Mouse (Mus musculus): ENCODE measurements at regions not wholly inside any gene's neighbourhood (a gene's known extent, or its start where the extent isn't known, plus 50 kb on each side); places are given as distances from the start of the nearest gene placed in this dataset.

GRCm38 (mm10) chr9:101555011-101555673, 303.5 kb upstream of the Ppp2r3a start:
- Histone ChIP-seq H3K4me3 (ENCODE audit: low read depth, low read length) (no peak overlapping the region), H3K4me1 (ENCODE audit: control insufficient read depth, insufficient read depth, low read length) (no peaks in the 10 kb centered on the region), H3K27ac (ENCODE audit: low read depth, low read length) (no peak overlapping the region), H3K9me3 (replicated peaks; ENCODE audit: control insufficient read depth, low read length) (no peaks in the 10 kb centered on the region), H3K9ac (ENCODE audit: low read length) (no peak overlapping the region), H3K4me2 (ENCODE audit: low read length) (no peak overlapping the region), H3K27me3 (replicated peaks; ENCODE audit: control insufficient read depth, insufficient read depth, low read length) (no peaks in the 10 kb centered on the region), H3K36me3 (ENCODE audit: control insufficient read depth, insufficient read depth, low read length) (no peaks in the 10 kb centered on the region)
- ATAC-seq (no peak), DNase-seq (ENCODE audit: low spot score) (no peak)
- WGBS = 79% methylated on average over 5 of the region's 5 CpGs

- no peak for ATAC-seq
- H3K36me3 ChIP-seq (ENCODE audit: control insufficient read depth, insufficient read depth, low read length) = no peaks in the 10 kb centered on the region
- DNase-seq (ENCODE audit: low spot score) = no peak
- H3K4me2 ChIP-seq (ENCODE audit: low read length) = no peak overlapping the region
- H3K27me3 ChIP-seq (replicated peaks; ENCODE audit: control insufficient read depth, insufficient read depth, low read length) = no peaks in the 10 kb centered on the region
- H3K4me1 ChIP-seq (ENCODE audit: control insufficient read depth, insufficient read depth, low read length) = no peaks in the 10 kb centered on the region
- WGBS = 94% methylated on average over 6 of the region's 6 CpGs
- H3K9me3 ChIP-seq (replicated peaks; ENCODE audit: control insufficient read depth, low read length) = no peaks in the 10 kb centered on the region; the same call in 1 of the 2 replicates
- no peak overlapping the region for H3K4me3 ChIP-seq (ENCODE audit: low read depth, low read length)
- no peak overlapping the region for H3K27ac ChIP-seq (ENCODE audit: low read depth, low read length)
- H3K9ac ChIP-seq (ENCODE audit: low read length) = no peak overlapping the region
Observed at GRCm38 (mm10) chr9:101552789-101553188, 301.2 kb upstream of the Ppp2r3a start.

GRCm38 (mm10) chr9:101551256-101551655, 299.7 kb upstream of the Ppp2r3a start:
- no peak overlapping the region for H3K27ac ChIP-seq (ENCODE audit: low read depth, low read length)
- H3K27me3 ChIP-seq (replicated peaks; ENCODE audit: control insufficient read depth, insufficient read depth, low read length) = no peaks in the 10 kb centered on the region
- H3K4me2 ChIP-seq (ENCODE audit: low read length) = no peak overlapping the region
- ATAC-seq (no peak), DNase-seq (ENCODE audit: low spot score) (no peak)
- no peak overlapping the region for H3K9ac ChIP-seq (ENCODE audit: low read length)
- WGBS = 68% methylated on average over 3 of the region's 3 CpGs
- H3K4me1 ChIP-seq (ENCODE audit: control insufficient read depth, insufficient read depth, low read length) = no peaks in the 10 kb centered on the region
- H3K36me3 ChIP-seq (ENCODE audit: control insufficient read depth, insufficient read depth, low read length) = no peaks in the 10 kb centered on the region
- no peak overlapping the region for H3K4me3 ChIP-seq (ENCODE audit: low read depth, low read length)
- H3K9me3 ChIP-seq (replicated peaks; ENCODE audit: control insufficient read depth, low read length) = no peaks in the 10 kb centered on the region; the same call in 1 of the 2 replicates

- 40% methylated on average over 10 of the region's 10 CpGs for WGBS
- H3K9ac ChIP-seq (ENCODE audit: low read length) = no peak overlapping the region
- DNase-seq (ENCODE audit: low spot score) = peak; percentile 60
Observed at GRCm38 (mm10) chr9:101546213-101546832, 294.7 kb upstream of the Ppp2r3a start.

GRCm38 (mm10) chr9:101518137-101518536, 266.5 kb upstream of the Ppp2r3a start:
- no peak overlapping the region for H3K4me3 ChIP-seq (ENCODE audit: low read depth, low read length)
- DNase-seq (ENCODE audit: low spot score) (peak; percentile 41), ATAC-seq (no peak)
- H3K4me1 ChIP-seq (ENCODE audit: control insufficient read depth, insufficient read depth, low read length) = no peaks in the 10 kb centered on the region
- no peak overlapping the region for H3K4me2 ChIP-seq (ENCODE audit: low read length)
- WGBS = 52% methylated on average over 7 of the region's 7 CpGs
- H3K36me3 ChIP-seq (ENCODE audit: control insufficient read depth, insufficient read depth, low read length) = no peaks in the 10 kb centered on the region
- H3K27me3 ChIP-seq (replicated peaks; ENCODE audit: control insufficient read depth, insufficient read depth, low read length) = no peaks in the 10 kb centered on the region
- no peak overlapping the region for H3K27ac ChIP-seq (ENCODE audit: low read depth, low read length)
- H3K9me3 ChIP-seq (replicated peaks; ENCODE audit: control insufficient read depth, low read length) = no peaks in the 10 kb centered on the region
- no peak overlapping the region for H3K9ac ChIP-seq (ENCODE audit: low read length)

More at GRCm38 (mm10) chr9:101546213-101546832, 294.7 kb upstream of the Ppp2r3a start:
- H3K36me3 ChIP-seq (ENCODE audit: control insufficient read depth, insufficient read depth, low read length) = no peaks in the 10 kb centered on the region
- no peak overlapping the region for H3K4me2 ChIP-seq (ENCODE audit: low read length)
- no peaks in the 10 kb centered on the region for H3K4me1 ChIP-seq (ENCODE audit: control insufficient read depth, insufficient read depth, low read length)
- H3K27ac ChIP-seq (ENCODE audit: low read depth, low read length) = no peak overlapping the region; the same call in 1 of the 2 replicates
- no peak; the same call in 1 of the 2 replicates for ATAC-seq
- no peaks in the 10 kb centered on the region; the same call in 1 of the 2 replicates for H3K9me3 ChIP-seq (replicated peaks; ENCODE audit: control insufficient read depth, low read length)
- H3K4me3 ChIP-seq (ENCODE audit: low read depth, low read length) = no peak overlapping the region
- no peaks in the 10 kb centered on the region for H3K27me3 ChIP-seq (replicated peaks; ENCODE audit: control insufficient read depth, insufficient read depth, low read length)

- Histone ChIP-seq H3K9me3 (replicated peaks; ENCODE audit: control insufficient read depth, low read length) (no peaks in the 10 kb centered on the region), H3K36me3 (ENCODE audit: control insufficient read depth, insufficient read depth, low read length) (no peaks in the 10 kb centered on the region), H3K4me1 (ENCODE audit: control insufficient read depth, insufficient read depth, low read length) (no peaks in the 10 kb centered on the region), H3K4me2 (ENCODE audit: low read length) (no peak overlapping the region), H3K4me3 (ENCODE audit: low read depth, low read length) (no peak overlapping the region), H3K27me3 (replicated peaks; ENCODE audit: control insufficient read depth, insufficient read depth, low read length) (no peaks in the 10 kb centered on the region), H3K27ac (ENCODE audit: low read depth, low read length) (no peak overlapping the region), H3K9ac (ENCODE audit: low read length) (no peak overlapping the region)
- DNase-seq (ENCODE audit: low spot score) (peak; percentile 10), ATAC-seq (no peak)
- WGBS = 67% methylated on average over 3 of the region's 3 CpGs
Observed at GRCm38 (mm10) chr9:101510807-101511206, 259.2 kb upstream of the Ppp2r3a start.

GRCm38 (mm10) chr9:101509196-101509595, 257.6 kb upstream of the Ppp2r3a start:
- Histone ChIP-seq H3K9ac (ENCODE audit: low read length) (no peak overlapping the region), H3K36me3 (ENCODE audit: control insufficient read depth, insufficient read depth, low read length) (no peaks in the 10 kb centered on the region), H3K4me3 (ENCODE audit: low read depth, low read length) (no peak overlapping the region), H3K27ac (ENCODE audit: low read depth, low read length) (no peak overlapping the region), H3K9me3 (replicated peaks; ENCODE audit: control insufficient read depth, low read length) (no peaks in the 10 kb centered on the region), H3K27me3 (replicated peaks; ENCODE audit: control insufficient read depth, insufficient read depth, low read length) (no peaks in the 10 kb centered on the region), H3K4me2 (ENCODE audit: low read length) (no peak overlapping the region), H3K4me1 (ENCODE audit: control insufficient read depth, insufficient read depth, low read length) (no peaks in the 10 kb centered on the region)
- DNase-seq (ENCODE audit: low spot score) (peak; percentile 35), ATAC-seq (no peak)
- 49% methylated on average over 9 of the region's 9 CpGs for WGBS

GRCm38 (mm10) chr9:101507023-101507690, 255.6 kb upstream of the Ppp2r3a start:
- H3K27ac ChIP-seq (ENCODE audit: low read depth, low read length) = no peak overlapping the region
- H3K9ac ChIP-seq (ENCODE audit: low read length) = no peak overlapping the region
- H3K4me2 ChIP-seq (ENCODE audit: low read length) = no peak overlapping the region
- no peaks in the 10 kb centered on the region for H3K36me3 ChIP-seq (ENCODE audit: control insufficient read depth, insufficient read depth, low read length)
- no peak for ATAC-seq
- 92% methylated on average over 6 of the region's 6 CpGs for WGBS
- H3K27me3 ChIP-seq (replicated peaks; ENCODE audit: control insufficient read depth, insufficient read depth, low read length) = no peaks in the 10 kb centered on the region
- no peak overlapping the region for H3K4me3 ChIP-seq (ENCODE audit: low read depth, low read length)
- H3K4me1 ChIP-seq (ENCODE audit: control insufficient read depth, insufficient read depth, low read length) = no peaks in the 10 kb centered on the region; the same call in 1 of the 2 replicates
- no peaks in the 10 kb centered on the region for H3K9me3 ChIP-seq (replicated peaks; ENCODE audit: control insufficient read depth, low read length)
- no peak for DNase-seq (ENCODE audit: low spot score)
